Comparison of ENCODE assay signal across 7 mouse cellular contexts in genomic region chr11:43766922-43767648, GRCm38 (mm10). TPM values are rescaled to one million over a fixed set of nuclear protein-coding genes. Genes with fewer than 3 reads are reported as not detected.
DNase-seq lines count a peak whose midpoint lies in the region; ATAC-seq lines count a peak whose summit lies in the region.

No protein-coding gene starts in this region.

- H3K4me1 ChIP-seq in intestine, embryonic 16.5 days (ENCODE audit: control insufficient read depth, insufficient read depth, low read length), result no peaks in the 10 kb centered on the region

- 6% methylated on average over 37 of the region's 37 CpGs for WGBS in intestine, embryonic 16.5 days

- H3K4me2 ChIP-seq in intestine, embryonic 16.5 days (ENCODE audit: low read depth, low read length), result peak overlapping the region; percentile 90

- intact Hi-C loops in gastrocnemius, postnatal 36 days (cut with DNase I), result loop anchor here (1.0 to 5.0 kb wide), 2 partner anchors 445 to 564 kb away; no protein-coding TSS in a partner anchor
- intact Hi-C loops in left cerebral cortex, postnatal 25 days (cut with DNase I), result loop anchor here (2.0 kb wide), 1 partner anchor 686 kb away; no protein-coding TSS in a partner anchor

- peak; percentile 90 for ATAC-seq in intestine, embryonic 16.5 days

- no peak overlapping the region for H3K27ac ChIP-seq in intestine, embryonic 16.5 days (ENCODE audit: low read length)

- H3K27me3 ChIP-seq in intestine, embryonic 16.5 days (replicated peaks; ENCODE audit: control insufficient read depth, insufficient read depth, low read length), result peaks cover 4% of the 10 kb centered on the region; the same call in 1 of the 2 replicates

- 0 out of 2 replicates have a peak overlapping the region, but pooled peaks have one; percentile 51 for H3K9ac ChIP-seq in intestine, embryonic 16.5 days (ENCODE audit: low read depth, low read length)

- H3K9me3 ChIP-seq in intestine, embryonic 16.5 days (ENCODE audit: control insufficient read depth, low read length), result no peaks in the 10 kb centered on the region

- H3K36me3 ChIP-seq in intestine, embryonic 16.5 days (ENCODE audit: control insufficient read depth, insufficient read depth, low read length), result no peaks in the 10 kb centered on the region

- H3K4me3 ChIP-seq in intestine, embryonic 16.5 days (ENCODE audit: low read length), result peak overlapping the region; percentile 56

- DNase-seq in adrenal gland, adult 8-10 months, result peak; percentile 44
- peak; percentile 61 for DNase-seq in embryo, embryonic 11.5 days (ENCODE audit: low read depth, low spot score)
- DNase-seq in gastrocnemius, postnatal 36 days, result peak; percentile 46 to 48
- peak; percentile 82 for DNase-seq in left cerebral cortex, postnatal 25 days (ENCODE audit: low spot score in 2 of 2)
- peak; percentile 81 for DNase-seq in mesoderm, embryonic 11.5 days (ENCODE audit: low read depth, low spot score)
- peak; percentile 75 to 79 for DNase-seq in right cerebral cortex, postnatal 36 days (ENCODE audit: low spot score in 2 of 2)

RNA-seq across cellular contexts. Expression of gene Ttc1, which starts 19.3 kb away (rescaled TPM):
- 10 to 100 TPM; 62.0 to 69.8 (median 64.8) TPM for total RNA-seq in adrenal gland, adult 8-10 months (2022)
- total RNA-seq in gastrocnemius, postnatal 36 days (2021), result 10 to 100 TPM; 52.3 to 52.7 TPM
- polyA plus RNA-seq in intestine, embryonic 16.5 days (2015; fragmentation: Nextera tagmentation; extraction: Ambion mirVana), result 50.7 and 53.7 TPM in 2 replicates
- 10 to 100 TPM; 53.8 to 54.7 TPM for total RNA-seq in left cerebral cortex, postnatal 25 days (2021)
